Mouse (Mus musculus): ENCODE measurements at regions not wholly inside any gene's neighbourhood (a gene's known extent, or its start where the extent isn't known, plus 50 kb on each side); places are given as distances from the start of the nearest gene placed in this dataset.
"Not testable (repeated sequence)": the region's sequence is repeated elsewhere in the genome, so short reads cannot be mapped to it uniquely, and the experiment has no call there.

GRCm38 (mm10) chr10:111603166-111603565 is 97.1 kb downstream of the Phlda1 start:
- Histone ChIP-seq H3K4me2 (ENCODE audit: insufficient read depth, low read depth, poor library complexity, severe bottlenecking) (no peak overlapping the region), H3K27ac (ENCODE audit: insufficient read depth, low read depth) (no peak overlapping the region), H3K9ac (ENCODE audit: insufficient read depth, low read depth) (no peak overlapping the region), H3K4me3 (replicated peaks in 1 of 3; ENCODE audit: low read depth in 2 of 3, low read length in 2 of 3, poor library complexity in 1 of 3) (no peak overlapping the region), H3K79me2 (replicated peaks; ENCODE audit: control insufficient read depth, extremely low read depth, insufficient read depth, poor library complexity, severe bottlenecking) (no peaks in the 10 kb centered on the region), H3K9me3 (replicated peaks; ENCODE audit: low read length) (no peaks in the 10 kb centered on the region), H3K4me1 (ENCODE audit: control insufficient read depth in 1 of 2, insufficient read depth in 2 of 2) (peaks cover 0 to 8% of the 10 kb centered on the region in 2 experiments; a peak in 2 of 4 replicates), H3K36me3 (replicated peaks in 1 of 2; ENCODE audit: control insufficient read depth in 1 of 2, insufficient read depth in 1 of 2, low read length in 1 of 2) (no peaks in the 10 kb centered on the region), H3K27me3 (replicated peaks) (no peaks in the 10 kb centered on the region)
- in situ Hi-C loops (cut with MboI; ENCODE audit: low pct_ligation_motif_present, low pct_unique_long_range_greater_than_20kb, low sequenced_read_pairs) (no loop called here), dilution Hi-C loops (cut with MboI; ENCODE audit: extremely low pct_ligation_motif_present, extremely low pct_unique_long_range_greater_than_20kb, low sequenced_read_pairs) (no loop called here)
- no peak for TF ChIP-seq HCFC1 (IDR thresholded peaks at IDR 0.05; ENCODE audit: low read depth, low read length)
- TF ChIP-seq ELF1 (IDR thresholded peaks at IDR 0.05; ENCODE audit: low read depth, low read length): no peak
- TF ChIP-seq BHLHE40 (IDR thresholded peaks at IDR 0.05; ENCODE audit: low read depth, low read length): no peak
- no peak for TF ChIP-seq MAZ (IDR thresholded peaks at IDR 0.05; ENCODE audit: low read depth, low read length)
- no peak for TF ChIP-seq SMC3 (IDR thresholded peaks at IDR 0.05; ENCODE audit: low read depth, low read length)
- no peak for TF ChIP-seq GABPA (IDR thresholded peaks at IDR 0.05; ENCODE audit: insufficient replicate concordance, low read depth, low read length)
- no peak for TF ChIP-seq RCOR1 (conservative IDR thresholded peaks at IDR 0.05; ENCODE audit: low read depth, low read length)
- no peak for TF ChIP-seq CHD1 (IDR thresholded peaks at IDR 0.05; ENCODE audit: low read depth, low read length)
- TF ChIP-seq SIN3A (IDR thresholded peaks at IDR 0.05; ENCODE audit: low read length): no peak
- no peak for TF ChIP-seq JUND (conservative IDR thresholded peaks at IDR 0.05; ENCODE audit: low read depth, low read length)
- TF ChIP-seq TBP (conservative IDR thresholded peaks at IDR 0.05; ENCODE audit: low read depth, low read length): no peak
- no peak for TF ChIP-seq ZMIZ1 (IDR thresholded peaks at IDR 0.05; ENCODE audit: low read depth, low read length)
- no peak for TF ChIP-seq POLR2AphosphoS2 (IDR thresholded peaks at IDR 0.05; ENCODE audit: low read depth, low read length)
- TF ChIP-seq PAX5 (IDR thresholded peaks at IDR 0.05; ENCODE audit: low read length): no peak
- no peak for TF ChIP-seq MAFK (IDR thresholded peaks at IDR 0.05; ENCODE audit: insufficient replicate concordance, low read length)
- no peak for TF ChIP-seq NRF1 (IDR thresholded peaks at IDR 0.05; ENCODE audit: low read depth, low read length)
- TF ChIP-seq ZKSCAN1 (IDR thresholded peaks at IDR 0.05; ENCODE audit: borderline replicate concordance, low read depth, low read length): no peak
- no peak for TF ChIP-seq IRF4 (IDR thresholded peaks at IDR 0.05; ENCODE audit: low read depth, low read length)
- TF ChIP-seq USF2 (conservative IDR thresholded peaks at IDR 0.05; ENCODE audit: low read depth, low read length): no peak
- TF ChIP-seq ZC3H11A (IDR thresholded peaks at IDR 0.05; ENCODE audit: low read depth, low read length): no peak
- DNase-seq (ENCODE audit: extremely low read depth): no peak

- H3K4me2 ChIP-seq (ENCODE audit: insufficient read depth, low read depth, poor library complexity, severe bottlenecking); H3K9me3 ChIP-seq (replicated peaks; ENCODE audit: low read length); H3K4me1 ChIP-seq (ENCODE audit: control insufficient read depth in 1 of 2, insufficient read depth in 2 of 2): not testable (repeated sequence)
These were observed 101.3 kb downstream of the Phlda1 start for GRCm38 (mm10) chr10:111607381-111607780.

More at GRCm38 (mm10) chr10:111607381-111607780, 101.3 kb downstream of the Phlda1 start:
- H3K79me2 ChIP-seq (replicated peaks; ENCODE audit: control insufficient read depth, extremely low read depth, insufficient read depth, poor library complexity, severe bottlenecking); in situ Hi-C loops (cut with MboI; ENCODE audit: low pct_ligation_motif_present, low pct_unique_long_range_greater_than_20kb, low sequenced_read_pairs); H3K27ac ChIP-seq (ENCODE audit: insufficient read depth, low read depth); H3K27me3 ChIP-seq (replicated peaks); H3K9ac ChIP-seq (ENCODE audit: insufficient read depth, low read depth); dilution Hi-C loops (cut with MboI; ENCODE audit: extremely low pct_ligation_motif_present, extremely low pct_unique_long_range_greater_than_20kb, low sequenced_read_pairs); H3K4me3 ChIP-seq (replicated peaks in 1 of 3; ENCODE audit: low read depth in 2 of 3, low read length in 2 of 3, poor library complexity in 1 of 3); H3K36me3 ChIP-seq (replicated peaks in 1 of 2; ENCODE audit: control insufficient read depth in 1 of 2, insufficient read depth in 1 of 2, low read length in 1 of 2); DNase-seq (ENCODE audit: extremely low read depth): not testable (repeated sequence)
